Mouse (Mus musculus): ENCODE results near the gene Bicd2.
A peak's percentile ranks its signal among the peaks of the same experiment; 100 is the strongest.
"Not testable (repeated sequence)": the region's sequence is repeated elsewhere in the genome, so short reads cannot be mapped to it uniquely, and the experiment has no call there.

The Bicd2 gene

DNA sequence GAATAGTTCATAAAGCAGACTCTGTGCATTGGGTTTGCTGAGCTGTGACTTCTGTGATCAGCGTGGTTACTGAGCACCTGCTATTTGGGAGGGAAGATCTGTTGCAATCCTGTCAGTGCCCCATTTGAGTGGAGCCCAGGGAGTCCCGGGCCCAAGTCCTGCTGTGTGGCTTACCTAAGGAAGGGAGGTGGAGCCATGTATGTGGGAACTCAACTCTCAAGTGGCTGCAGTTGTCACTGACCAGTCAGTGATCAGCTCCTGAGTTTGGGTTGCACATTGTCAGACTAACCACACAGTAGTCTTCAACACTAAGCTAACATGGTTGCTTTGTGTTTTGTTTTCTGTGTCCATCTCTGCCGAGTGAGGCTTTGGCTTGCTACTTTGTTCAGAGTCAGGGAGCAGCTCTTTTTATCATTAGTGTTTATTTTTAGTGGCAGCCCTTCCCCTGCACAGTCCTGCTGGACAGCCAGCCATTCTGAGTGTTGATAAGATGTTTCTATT lies 19.6 kb downstream of the Bicd2 start:
- DNase-seq (ENCODE audit: low spot score in 2 of 2), result no peak

GRCm38 (mm10) chr13:49362364-49362763 lies 21.0 kb downstream of the Bicd2 start:
- no peak for DNase-seq (ENCODE audit: low spot score in 2 of 2)

DNA sequence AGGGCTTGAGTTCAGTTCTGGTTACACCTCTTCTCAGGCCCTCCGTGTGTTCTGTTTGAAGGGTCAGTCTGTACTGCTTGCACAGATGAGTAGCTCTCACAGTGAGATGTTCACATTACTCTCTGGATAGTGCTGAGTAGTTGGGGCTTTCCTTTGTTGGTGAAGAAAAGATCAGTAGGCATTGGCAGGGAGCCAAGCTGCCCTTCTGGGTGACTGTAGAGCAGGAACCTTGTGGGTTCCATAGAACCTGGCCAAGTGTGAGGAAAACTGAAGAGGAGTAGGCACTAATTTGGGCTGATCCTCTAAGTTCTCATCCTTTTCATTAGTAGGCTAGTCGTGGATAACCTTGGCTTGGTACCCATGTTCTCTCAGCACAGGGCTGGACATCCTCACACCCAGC lies 21.4 kb downstream of the Bicd2 start:
- DNase-seq (ENCODE audit: low spot score in 2 of 2), result no peak

DNA sequence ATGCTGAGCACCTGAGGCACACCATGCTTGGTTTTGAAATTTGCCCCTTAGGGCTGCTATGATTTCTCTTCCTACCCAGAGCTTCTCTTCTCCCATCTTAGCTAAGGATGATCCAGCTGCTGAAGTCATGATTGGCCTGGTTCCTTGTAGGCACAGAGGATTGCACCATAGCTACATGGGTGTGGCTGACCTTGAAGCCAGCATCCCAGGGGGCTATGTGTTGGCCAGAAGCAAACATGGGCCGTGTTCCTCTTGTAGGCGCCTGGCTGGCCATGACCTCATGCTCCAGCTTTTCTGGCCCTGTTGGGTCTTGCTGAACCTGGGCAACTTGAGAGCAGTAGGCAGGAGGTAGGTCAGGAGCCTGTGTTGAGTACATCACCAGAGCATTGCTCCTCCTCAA lies 23.3 kb downstream of the Bicd2 start:
- no peak for DNase-seq (ENCODE audit: low spot score in 2 of 2)

DNA sequence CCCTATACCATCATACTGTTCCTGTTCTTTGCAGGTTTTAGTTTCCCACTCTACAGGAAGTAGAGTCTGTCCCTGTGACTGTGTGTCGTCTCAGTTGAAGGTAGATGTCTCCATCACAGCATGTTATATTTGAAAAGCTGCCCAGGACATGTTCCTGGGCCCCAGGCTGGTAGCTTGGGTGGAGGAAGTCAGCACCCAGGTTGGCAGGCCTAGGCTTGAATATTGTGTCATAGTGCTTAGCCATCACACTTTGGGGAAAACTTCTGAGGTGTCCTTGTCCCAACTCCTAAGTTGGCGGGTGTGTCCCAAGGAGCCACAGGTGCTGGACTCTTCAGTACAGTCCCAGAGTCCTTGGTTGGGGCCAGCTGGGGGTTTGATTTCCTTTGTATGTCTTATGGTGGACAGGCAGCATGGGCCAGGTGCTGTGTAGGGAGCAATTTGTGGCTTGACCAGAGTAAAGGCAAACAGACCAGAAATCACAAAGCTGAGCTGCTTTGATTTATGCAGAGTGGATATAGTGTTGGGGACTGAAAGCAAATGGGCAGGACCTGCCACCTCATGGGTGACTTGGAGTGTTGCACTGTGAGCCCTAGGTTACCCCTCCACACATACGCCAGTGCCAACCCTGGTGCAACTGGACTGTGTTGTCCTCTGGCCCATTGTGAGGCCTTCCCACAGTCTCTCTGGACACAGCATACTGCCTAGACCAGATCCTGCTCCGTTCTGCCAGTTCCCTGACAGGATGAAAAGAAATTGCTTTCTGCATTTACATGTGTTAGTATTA lies 26.5 kb downstream of the Bicd2 start:
- no peak for DNase-seq (ENCODE audit: low spot score in 2 of 2)

- DNase-seq (ENCODE audit: low spot score in 2 of 2), result no peak
Measured at GRCm38 (mm10) chr13:49369404-49369803, 28.0 kb downstream of the Bicd2 start.

- DNase-seq (ENCODE audit: low spot score in 2 of 2), result not testable (repeated sequence)
Measured at GRCm38 (mm10) chr13:49370216-49370615, 28.8 kb downstream of the Bicd2 start.

- DNase-seq (ENCODE audit: low spot score in 2 of 2), result not testable (repeated sequence)
Measured at GRCm38 (mm10) chr13:49370916-49371315, 29.5 kb downstream of the Bicd2 start.

- DNase-seq (ENCODE audit: low spot score in 2 of 2), result peak; percentile 68 to 71
Measured at GRCm38 (mm10) chr13:49371428-49371899, 30.1 kb downstream of the Bicd2 start.

GRCm38 (mm10) chr13:49372370-49373060 lies 31.1 kb downstream of the Bicd2 start:
- peak; percentile 57 to 72 for DNase-seq (ENCODE audit: low spot score in 2 of 2)

DNA sequence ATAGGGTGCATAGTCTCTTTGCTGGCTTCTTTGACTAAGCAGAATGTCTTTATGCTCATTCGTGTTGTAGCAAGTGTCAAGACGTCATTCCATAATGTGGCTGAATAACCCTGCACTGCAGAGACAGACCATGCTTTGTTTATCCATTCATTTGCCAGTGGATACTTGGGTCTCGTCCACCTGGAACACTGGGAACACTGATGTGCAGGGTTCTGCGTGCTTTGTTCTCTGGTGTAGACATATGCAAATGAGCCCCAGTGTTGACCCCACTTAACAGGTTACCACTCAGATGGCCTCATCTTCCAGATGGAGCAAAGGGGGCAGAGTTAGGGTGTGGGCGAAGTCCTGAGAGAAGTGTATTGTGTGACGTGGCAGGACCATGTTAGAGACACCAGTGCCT lies 32.9 kb downstream of the Bicd2 start:
- no peak for DNase-seq (ENCODE audit: low spot score in 2 of 2)

DNA sequence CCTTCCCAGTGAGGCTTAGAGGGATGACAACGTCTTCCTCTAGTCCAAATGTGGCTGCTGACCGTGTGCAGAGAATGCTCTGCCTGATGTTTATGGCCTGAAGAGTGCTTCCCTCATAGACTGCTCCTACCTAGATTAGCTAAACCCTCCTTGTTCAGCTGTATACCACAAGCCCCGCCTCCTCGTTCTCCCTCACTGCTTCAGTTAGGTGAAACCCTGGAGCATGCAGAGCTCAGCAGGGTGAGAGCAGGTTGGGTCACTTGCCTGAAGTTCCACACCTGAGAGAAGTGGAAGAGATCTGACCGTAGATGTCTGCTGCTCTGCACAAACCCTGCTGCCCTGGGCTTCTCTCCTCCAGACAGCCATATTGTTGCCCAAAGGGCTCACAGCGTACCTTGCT lies 33.3 kb downstream of the Bicd2 start:
- no peak for DNase-seq (ENCODE audit: low spot score in 2 of 2)

DNA sequence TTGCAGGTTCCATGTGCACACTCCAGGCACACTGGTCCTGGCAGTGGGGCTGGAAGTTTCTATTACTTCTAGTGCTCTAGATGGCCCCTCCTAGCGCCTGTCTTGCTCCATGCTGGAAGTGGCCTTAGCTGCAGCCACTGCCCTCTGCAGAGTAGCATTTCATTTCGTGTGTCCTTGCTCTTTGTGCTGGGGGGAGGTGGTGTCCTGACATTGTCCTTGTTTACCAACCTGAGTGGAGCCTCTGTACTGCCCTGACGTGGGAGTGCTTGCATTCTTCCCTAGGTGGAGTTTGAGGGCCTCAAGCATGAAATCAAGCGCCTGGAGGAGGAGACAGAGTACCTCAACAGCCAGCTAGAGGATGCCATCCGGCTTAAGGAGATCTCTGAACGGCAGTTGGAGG lies 36.2 kb downstream of the Bicd2 start:
- DNase-seq (ENCODE audit: low spot score in 2 of 2), result no peak

DNA sequence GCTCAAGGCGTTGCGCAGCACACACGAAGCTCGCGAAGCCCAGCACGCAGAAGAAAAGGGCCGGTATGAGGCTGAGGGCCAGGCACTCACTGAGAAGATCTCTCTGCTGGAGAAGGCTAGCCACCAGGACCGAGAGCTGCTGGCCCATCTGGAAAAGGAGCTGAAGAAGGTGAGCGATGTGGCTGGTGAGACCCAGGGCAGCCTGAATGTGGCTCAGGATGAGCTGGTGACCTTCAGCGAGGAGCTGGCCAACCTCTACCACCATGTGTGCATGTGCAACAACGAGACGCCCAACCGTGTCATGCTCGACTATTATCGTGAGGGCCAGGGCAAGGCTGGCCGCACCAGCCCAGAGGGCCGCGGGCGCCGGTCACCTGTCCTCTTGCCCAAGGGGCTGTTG lies 37.9 kb downstream of the Bicd2 start:
- no peak for DNase-seq (ENCODE audit: low spot score in 2 of 2)

DNA sequence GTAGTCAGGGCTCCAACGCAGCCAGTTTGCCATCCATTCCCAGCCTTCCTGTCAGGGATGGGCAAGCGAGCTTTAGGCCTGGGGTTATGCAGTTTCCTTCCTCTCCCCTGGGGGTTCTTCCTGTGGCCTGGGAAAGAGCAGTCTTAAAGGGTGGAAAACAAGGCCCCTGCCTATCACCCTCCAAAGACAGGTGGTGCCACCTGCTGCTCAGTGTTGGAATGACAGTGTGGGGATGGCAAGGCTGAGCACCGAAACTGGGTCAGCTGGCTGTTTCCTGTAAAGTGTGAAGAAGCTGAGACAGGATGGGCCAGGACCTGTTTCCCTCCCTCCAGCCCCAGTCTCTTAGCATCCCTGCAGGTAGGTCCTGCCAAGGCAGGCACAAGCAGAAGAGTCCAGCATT lies 39.8 kb downstream of the Bicd2 start:
- peak; percentile 84 to 93 for DNase-seq (ENCODE audit: low spot score in 2 of 2)

DNA sequence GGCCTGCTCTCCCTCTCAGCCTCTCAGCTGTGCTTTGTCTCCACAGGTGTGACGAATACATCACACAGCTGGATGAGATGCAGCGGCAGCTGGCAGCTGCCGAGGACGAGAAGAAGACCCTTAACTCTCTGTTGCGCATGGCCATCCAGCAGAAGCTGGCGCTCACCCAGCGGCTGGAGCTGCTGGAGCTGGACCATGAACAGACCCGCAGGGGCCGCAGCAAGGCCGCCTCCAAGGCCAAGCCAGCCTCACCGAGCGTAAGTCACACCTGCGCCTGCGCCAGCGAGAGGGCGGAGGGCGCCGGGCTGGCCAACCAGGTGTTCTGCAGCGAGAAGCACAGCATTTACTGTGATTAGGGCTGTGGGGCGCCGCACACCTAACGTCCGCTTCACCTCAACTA lies 41.6 kb downstream of the Bicd2 start:
- DNase-seq (ENCODE audit: low spot score in 2 of 2), result no peak

GRCm38 (mm10) chr13:49384751-49385463 lies 43.5 kb downstream of the Bicd2 start:
- no peak for DNase-seq (ENCODE audit: low spot score in 2 of 2)

DNA sequence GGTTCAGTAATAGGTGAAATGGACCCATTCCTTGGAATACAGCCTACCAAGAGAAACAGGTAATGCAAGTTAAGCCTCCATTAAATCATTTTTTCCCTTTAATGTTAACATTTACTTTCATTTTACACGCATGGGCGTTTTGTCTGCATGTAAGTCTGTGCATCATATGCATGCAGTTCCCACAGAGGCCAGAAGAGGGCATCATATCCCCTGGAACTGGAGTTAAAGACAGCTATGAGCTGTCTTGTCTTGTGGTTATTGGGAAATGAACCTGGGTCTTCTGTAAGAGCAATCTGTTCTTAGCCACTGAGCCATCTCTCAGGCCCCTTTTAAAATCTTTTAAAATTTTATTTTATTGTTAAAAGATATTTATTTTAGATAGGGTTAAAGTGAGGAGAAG lies 50.0 kb downstream of the Bicd2 start:
- DNase-seq (ENCODE audit: low spot score in 2 of 2), result no peak

DNA sequence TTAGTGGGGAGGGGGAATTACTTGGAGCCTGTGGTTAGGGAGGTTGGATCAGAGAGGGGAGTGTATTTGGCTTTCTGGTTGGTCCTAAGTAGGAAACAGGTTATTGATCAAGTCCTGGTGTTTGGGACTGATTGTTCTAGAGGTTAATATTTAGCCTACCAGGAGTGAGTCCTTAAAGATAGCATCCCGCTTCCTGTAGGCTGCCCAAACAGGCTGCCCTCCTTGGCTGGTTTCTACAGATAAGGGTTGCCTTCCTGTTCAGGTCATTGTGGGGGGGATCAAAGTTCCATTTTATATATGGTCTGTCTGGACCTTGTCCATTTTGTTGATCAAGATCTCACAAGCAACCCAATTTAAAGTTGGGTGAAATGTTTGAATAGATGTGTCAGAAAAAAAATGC lies 52.2 kb downstream of the Bicd2 start:
- DNase-seq (ENCODE audit: low spot score in 2 of 2), result no peak

GRCm38 (mm10) chr13:49394886-49395447 lies 53.6 kb downstream of the Bicd2 start:
- no peak for DNase-seq (ENCODE audit: low spot score in 2 of 2)

DNA sequence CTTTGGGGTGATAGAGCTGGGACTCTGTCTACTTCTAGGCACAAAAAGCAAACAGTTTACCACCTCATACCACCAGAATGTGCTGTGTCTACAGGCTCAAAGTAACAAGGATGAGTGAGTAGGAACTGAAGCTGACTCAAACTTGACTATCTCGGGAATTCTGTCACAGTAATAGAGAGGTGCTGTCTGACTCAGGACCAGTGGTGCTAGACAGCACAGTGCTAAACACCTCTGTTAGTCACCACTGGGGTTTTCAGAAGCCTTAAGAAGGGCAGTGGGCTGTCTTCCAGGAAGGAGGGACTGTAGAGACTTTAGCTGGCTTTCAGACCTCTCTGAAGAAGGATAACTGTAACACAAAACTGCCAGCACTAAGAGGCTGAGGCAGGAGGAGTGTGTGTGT lies 55.4 kb downstream of the Bicd2 start:
- no peak for DNase-seq (ENCODE audit: low spot score in 2 of 2)

GRCm38 (mm10) chr13:49398191-49398590 lies 56.8 kb downstream of the Bicd2 start:
- no peak for DNase-seq (ENCODE audit: low spot score in 2 of 2)

Data from right cerebral cortex, adult 2 months (tissue).